Mouse (Mus musculus) ovary, adult 18-20 months (tissue): ENCODE data around the gene Brd4.

Experiments used
- DNase-seq: peaks from one replicate; pipeline ENCODE4 v3.0.0; 2022; ENCODE audit warnings: low spot score, mixed read lengths

The Brd4 gene

GRCm38 (mm10) chr17:32284262-32285137 is at the start of gene Brd4:
Gene Brd4 (minus strand): TSS chr17:32284722.
- DNase-seq, result peak; percentile 81

- no peak for DNase-seq
These were observed 49.3 kb upstream of the Brd4 start for GRCm38 (mm10) chr17:32333675-32334303.

GRCm38 (mm10) chr17:32327501-32327900 is 43.0 kb upstream of the Brd4 start:
- no peak for DNase-seq

- no peak for DNase-seq
These were observed 38.3 kb upstream of the Brd4 start for GRCm38 (mm10) chr17:32322809-32323208.

- no peak for DNase-seq
These were observed 37.3 kb upstream of the Brd4 start for GRCm38 (mm10) chr17:32321836-32322235.

- DNase-seq, result no peak
These were observed 36.8 kb upstream of the Brd4 start for GRCm38 (mm10) chr17:32321390-32321734.

GRCm38 (mm10) chr17:32320597-32321389 is 36.3 kb upstream of the Brd4 start, which contains the start of gene Akap8:
Gene Akap8 (minus strand): TSS chr17:32321238.
- peak; percentile 99 for DNase-seq

GRCm38 (mm10) chr17:32319950-32320349 is 35.4 kb upstream of the Brd4 start:
- DNase-seq, result no peak

- DNase-seq, result no peak
These were observed 33.2 kb upstream of the Brd4 start for GRCm38 (mm10) chr17:32317708-32318107.

- no peak for DNase-seq
These were observed 32.5 kb upstream of the Brd4 start for GRCm38 (mm10) chr17:32317032-32317431.

GRCm38 (mm10) chr17:32315560-32315959 is 31.0 kb upstream of the Brd4 start:
- no peak for DNase-seq

GRCm38 (mm10) chr17:32313892-32314291 is 29.4 kb upstream of the Brd4 start:
- no peak for DNase-seq

GRCm38 (mm10) chr17:32312801-32313200 is 28.3 kb upstream of the Brd4 start:
- no peak for DNase-seq

- no peak for DNase-seq
These were observed 23.4 kb upstream of the Brd4 start for GRCm38 (mm10) chr17:32307963-32308362.

- DNase-seq, result no peak
These were observed 13.6 kb upstream of the Brd4 start for GRCm38 (mm10) chr17:32298125-32298524.

- no peak for DNase-seq
These were observed 11.4 kb upstream of the Brd4 start for GRCm38 (mm10) chr17:32295901-32296300.

GRCm38 (mm10) chr17:32295160-32295559 is 10.6 kb upstream of the Brd4 start:
- no peak for DNase-seq

GRCm38 (mm10) chr17:32285138-32285670 is 682 bp upstream of the Brd4 start:
- DNase-seq, result no peak

GRCm38 (mm10) chr17:32283771-32284221 is 726 bp downstream of the Brd4 start:
- DNase-seq, result peak; percentile 36

GRCm38 (mm10) chr17:32283341-32283740 is 1.2 kb downstream of the Brd4 start:
- DNase-seq, result no peak

- no peak for DNase-seq
These were observed 2.8 kb downstream of the Brd4 start for GRCm38 (mm10) chr17:32281611-32282310.

- no peak for DNase-seq
These were observed 3.4 kb downstream of the Brd4 start for GRCm38 (mm10) chr17:32281126-32281525.
